Mouse (Mus musculus) gastrocnemius, postnatal 14 days (tissue): ENCODE measurements around the gene Olfr509. TPM values are rescaled to one million over a fixed set of nuclear protein-coding genes. Genes with fewer than 3 reads are reported as not detected.
"Not testable (repeated sequence)": the region's sequence is repeated elsewhere in the genome, so short reads cannot be mapped to it uniquely, and the experiment has no call there.

Experiments
- DNase-seq: peaks from one replicate; pipeline ENCODE4 v3.0.0; 2021; ENCODE audit warnings: mixed read lengths
- intact Hi-C: fragments of 180-260 bp; cut with DNase I; formaldehyde crosslinking; loops from one replicate; pipeline ENCODE4 v1.15.1; 2025; ENCODE audit warnings: low total_unique reads
- long read RNA-seq, 2 experiments: library from polyadenylated mRNA; stranded (forward); transcript quantifications; one replicate each; pipeline ENCODE4 v2.0.0; 2021
- total RNA-seq, 2 experiments: library from RNA; stranded (reverse); gene quantifications; 2 replicates each; pipeline ENCODE4 v1.2.3; 2021

Gene Olfr509
- total RNA-seq: not detected
- long read RNA-seq, experiment 1: 0 reads
- long read RNA-seq, experiment 2: 0 reads

- intact Hi-C loops: no loop called here
- no peak for DNase-seq
Observed at GRCm38 (mm10) chr7:108651806-108652205, at the start of gene Olfr509. Gene Olfr509, minus strand, starts transcription at chr7:108651906.

- no peak for DNase-seq
- intact Hi-C loops: no loop called here
Observed at GRCm38 (mm10) chr7:108678886-108679285, 27.2 kb upstream of the Olfr509 start.

GRCm38 (mm10) chr7:108671058-108671457 lies 19.4 kb upstream of the Olfr509 start:
- no peak for DNase-seq
- intact Hi-C loops: no loop called here

- intact Hi-C loops: no loop called here
- DNase-seq: no peak
Observed at GRCm38 (mm10) chr7:108666118-108666517, 14.4 kb upstream of the Olfr509 start, which contains the start of gene Olfr510. Gene Olfr510, plus strand, starts transcription at chr7:108666418.

GRCm38 (mm10) chr7:108662419-108662818 lies 10.7 kb upstream of the Olfr509 start:
- no peak for DNase-seq
- intact Hi-C loops: no loop called here

GRCm38 (mm10) chr7:108629694-108630093 lies 22.0 kb downstream of the Olfr509 start, which contains the start of gene Olfr508:
Gene Olfr508, plus strand, starts transcription at chr7:108629994.
- DNase-seq: no peak
- intact Hi-C loops: no loop called here

GRCm38 (mm10) chr7:108621514-108621913 lies 30.2 kb downstream of the Olfr509 start, which contains the start of gene Olfr507:
Gene Olfr507, plus strand, starts transcription at chr7:108621814.
- DNase-seq: no peak
- intact Hi-C loops: no loop called here

- intact Hi-C loops, DNase-seq: not testable (repeated sequence)
Observed at GRCm38 (mm10) chr7:108616781-108617180, 34.9 kb downstream of the Olfr509 start.

GRCm38 (mm10) chr7:108614110-108614509 lies 37.6 kb downstream of the Olfr509 start:
- intact Hi-C loops: no loop called here
- DNase-seq: no peak

- intact Hi-C loops: no loop called here
- DNase-seq: no peak
Observed at GRCm38 (mm10) chr7:108610487-108610886, 41.2 kb downstream of the Olfr509 start, which contains the start of gene Olfr506. Gene Olfr506, plus strand, starts transcription at chr7:108610787.

GRCm38 (mm10) chr7:108601916-108602315 lies 49.8 kb downstream of the Olfr509 start:
- DNase-seq, intact Hi-C loops: not testable (repeated sequence)

Other genes with a start within 250 kb of the Olfr509 start
- not detected for gene Olfr497, start 231.5 kb downstream of the Olfr509 start, total RNA-seq
- not detected for gene Olfr498, start 186.6 kb downstream of the Olfr509 start, total RNA-seq
- gene Olfr502, start 126.8 kb downstream of the Olfr509 start, total RNA-seq: not detected
- not detected for gene Olfr503, start 107.4 kb downstream of the Olfr509 start, total RNA-seq
- gene Olfr504, start 86.1 kb downstream of the Olfr509 start, total RNA-seq: not detected
- gene Olfr506, start 41.1 kb downstream of the Olfr509 start, total RNA-seq: not detected
- gene Olfr507, start 30.1 kb downstream of the Olfr509 start, total RNA-seq: not detected
- not detected for gene Olfr508, start 21.9 kb downstream of the Olfr509 start, total RNA-seq
- gene Olfr510, start 14.5 kb upstream of the Olfr509 start, total RNA-seq: not detected
- not detected for gene Olfr512, start 61.4 kb upstream of the Olfr509 start, total RNA-seq
- gene Olfr513, start 99.1 kb upstream of the Olfr509 start, total RNA-seq: not detected
- gene Olfr514, start 174.1 kb upstream of the Olfr509 start, total RNA-seq: not detected
- not detected for gene Olfr516, start 198.6 kb upstream of the Olfr509 start, total RNA-seq
- gene Olfr517, start 220.5 kb upstream of the Olfr509 start, total RNA-seq: not detected
- gene Olfr518, start 233.1 kb upstream of the Olfr509 start, total RNA-seq: not detected
- gene Olfr519, start 242.5 kb upstream of the Olfr509 start, total RNA-seq: not detected